Mouse (Mus musculus) macrophage (primary cell): ENCODE results near the gene Tead2. TPM values are rescaled to one million over a fixed set of nuclear protein-coding genes. Genes with fewer than 3 reads are reported as not detected.

Experiments used
- H3K27ac ChIP-seq: fragments of 350-480 bp; formaldehyde crosslinking; 2 replicates; pipeline ENCODE4 v1.9.0; 2021
- H3K36me3 ChIP-seq: fragments of 350-480 bp; formaldehyde crosslinking; 2 replicates; pipeline ENCODE4 v1.9.0; 2021; ENCODE audit errors: inconsistent target
- H3K4me3 ChIP-seq: fragments of 350-480 bp; formaldehyde crosslinking; 2 replicates; pipeline ENCODE4 v1.9.0; 2021; ENCODE audit errors: inconsistent target
- H3K79me2 ChIP-seq: fragments of 350-480 bp; formaldehyde crosslinking; 2 replicates; pipeline ENCODE4 v1.9.0; 2021; ENCODE audit errors: inconsistent target
- WGBS: methylation state at CpG from one replicate; pipeline ENCODE4 v1.1.7; 2026; ENCODE audit warnings: inconsistent platforms; ENCODE audit not compliant: missing documents; 5-methylcytosine and 5-hydroxymethylcytosine counted together
- polyA plus RNA-seq: library from polyadenylated mRNA; stranded (reverse); fragments of 250-400 nt; gene quantifications from 3 replicates; pipeline ENCODE4 v1.2.4, GENCODE M21; 2018; ENCODE audit warnings: inconsistent platforms

Tead2 gene
- polyA plus RNA-seq, 1 experiment from 2014 or later, result not detected

DNA sequence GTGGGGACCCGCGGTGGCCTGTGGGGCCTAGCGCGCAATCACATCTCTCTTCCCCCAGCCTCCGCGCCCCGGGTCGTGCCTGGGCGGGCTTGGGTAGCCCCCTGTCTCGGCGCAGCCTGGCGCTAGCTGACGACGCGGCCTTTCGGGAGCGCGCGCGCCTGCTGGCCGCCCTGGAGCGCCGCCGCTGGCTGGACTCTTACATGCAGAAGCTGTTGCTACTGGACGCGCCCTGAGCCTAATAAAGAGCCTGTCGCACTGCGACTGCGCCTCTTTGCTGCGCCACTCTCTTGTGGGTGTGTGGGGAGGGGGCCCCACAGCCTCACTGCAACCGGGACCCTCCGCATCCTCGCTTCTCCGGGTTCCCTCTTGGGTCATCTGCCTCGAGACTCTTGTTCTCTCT, 34.0 kb upstream of the Tead2 start:
- Histone ChIP-seq H3K27ac (no peak overlapping the region), H3K36me3 (no peaks in the 10 kb centered on the region), H3K4me3 (no peak overlapping the region), H3K79me2 (no peaks in the 10 kb centered on the region)
- 6% methylated on average over 20 of the region's 35 CpGs for WGBS

DNA sequence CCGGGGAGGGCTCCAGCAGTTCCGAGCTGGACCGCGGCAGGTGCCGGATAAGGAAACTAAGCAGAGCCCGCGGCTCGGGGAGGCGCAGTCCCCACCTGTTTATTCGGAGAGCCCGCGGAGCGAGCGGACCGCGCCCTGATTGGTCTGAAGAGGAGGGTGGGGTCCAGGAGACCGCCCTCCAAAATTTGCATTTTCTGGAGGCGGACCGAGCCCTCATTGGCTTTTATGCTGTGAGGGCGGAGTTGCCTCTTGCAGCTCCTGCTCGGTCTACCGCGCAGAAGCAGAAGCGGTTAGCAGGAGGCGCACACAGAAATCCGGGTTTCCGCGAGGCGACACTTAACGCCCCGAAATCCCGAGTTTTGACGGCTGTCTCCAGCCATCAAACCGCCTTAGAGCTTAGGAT, 33.4 kb upstream of the Tead2 start:
- H3K36me3 ChIP-seq, result no peaks in the 10 kb centered on the region
- WGBS, result 0% methylated on average over 34 of the region's 34 CpGs
- H3K27ac ChIP-seq, result no peak overlapping the region
- H3K79me2 ChIP-seq, result no peaks in the 10 kb centered on the region
- H3K4me3 ChIP-seq, result no peak overlapping the region

GRCm38 (mm10) chr7:45182606-45183005, 32.9 kb upstream of the Tead2 start:
- 26% methylated on average over 11 of the region's 11 CpGs for WGBS
- H3K4me3 ChIP-seq, result no peak overlapping the region
- H3K36me3 ChIP-seq, result no peaks in the 10 kb centered on the region
- no peaks in the 10 kb centered on the region for H3K79me2 ChIP-seq
- H3K27ac ChIP-seq, result no peak overlapping the region

DNA sequence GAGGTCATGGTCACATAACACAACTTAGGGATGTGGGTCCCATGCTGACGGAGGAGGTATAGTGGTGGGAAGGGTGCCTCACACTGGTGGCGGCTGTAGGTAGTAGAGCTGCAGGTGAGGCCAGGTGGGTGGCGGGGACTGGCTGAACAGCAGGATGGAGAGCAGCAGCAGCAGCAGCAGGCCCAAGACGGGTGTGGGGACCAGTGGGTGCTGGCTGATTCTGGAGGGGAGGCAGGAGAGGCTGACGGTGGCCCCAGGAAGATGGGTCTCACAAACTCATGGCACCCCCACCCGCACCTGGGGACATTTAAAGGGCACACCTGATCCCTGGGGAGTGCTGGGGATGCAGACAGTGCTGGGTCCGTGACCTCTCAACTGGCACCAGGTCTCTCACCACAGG, 31.9 kb upstream of the Tead2 start:
- no peak overlapping the region for H3K27ac ChIP-seq
- whole genome bisulfite sequencing, result 88% methylated on average over 7 of the region's 7 CpGs
- H3K79me2 ChIP-seq, result no peaks in the 10 kb centered on the region
- H3K36me3 ChIP-seq, result no peaks in the 10 kb centered on the region
- no peak overlapping the region for H3K4me3 ChIP-seq

- no peaks in the 10 kb centered on the region for H3K36me3 ChIP-seq
- whole genome bisulfite sequencing, result 83% methylated on average over 7 of the region's 7 CpGs
- no peak overlapping the region for H3K4me3 ChIP-seq
- H3K27ac ChIP-seq, result no peak overlapping the region
- no peaks in the 10 kb centered on the region for H3K79me2 ChIP-seq
These were observed 29.6 kb upstream of the Tead2 start for GRCm38 (mm10) chr7:45185921-45186320.

DNA sequence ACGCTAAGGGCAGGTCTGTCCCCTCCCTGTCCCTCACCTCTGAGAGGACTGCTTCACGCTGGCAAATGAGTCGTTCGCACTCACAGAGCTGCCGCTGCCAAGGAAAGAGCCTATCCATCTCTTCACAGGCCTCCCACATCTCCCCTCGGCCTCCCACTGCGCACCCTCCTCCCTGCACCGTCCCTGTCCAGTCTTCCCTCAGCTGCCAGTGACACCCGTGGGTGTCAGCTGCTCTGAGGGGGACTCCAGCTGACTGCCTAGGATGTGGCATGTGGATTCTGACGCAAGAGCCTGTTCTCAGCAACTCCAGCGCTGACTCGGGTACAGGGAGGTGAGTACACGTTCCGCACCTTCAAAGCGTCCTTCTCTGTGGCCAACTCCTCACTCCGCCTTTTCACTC, 26.0 kb upstream of the Tead2 start:
- 65% methylated on average over 16 of the region's 16 CpGs for WGBS
- Histone ChIP-seq H3K79me2 (no peaks in the 10 kb centered on the region), H3K36me3 (no peaks in the 10 kb centered on the region), H3K27ac (no peak overlapping the region), H3K4me3 (no peak overlapping the region)

- H3K4me3 ChIP-seq, result no peak overlapping the region
- no peaks in the 10 kb centered on the region for H3K36me3 ChIP-seq
- no peaks in the 10 kb centered on the region for H3K79me2 ChIP-seq
- 82% methylated on average over 6 of the region's 6 CpGs for WGBS
- no peak overlapping the region for H3K27ac ChIP-seq
These were observed 25.4 kb upstream of the Tead2 start for GRCm38 (mm10) chr7:45190186-45190585.

DNA sequence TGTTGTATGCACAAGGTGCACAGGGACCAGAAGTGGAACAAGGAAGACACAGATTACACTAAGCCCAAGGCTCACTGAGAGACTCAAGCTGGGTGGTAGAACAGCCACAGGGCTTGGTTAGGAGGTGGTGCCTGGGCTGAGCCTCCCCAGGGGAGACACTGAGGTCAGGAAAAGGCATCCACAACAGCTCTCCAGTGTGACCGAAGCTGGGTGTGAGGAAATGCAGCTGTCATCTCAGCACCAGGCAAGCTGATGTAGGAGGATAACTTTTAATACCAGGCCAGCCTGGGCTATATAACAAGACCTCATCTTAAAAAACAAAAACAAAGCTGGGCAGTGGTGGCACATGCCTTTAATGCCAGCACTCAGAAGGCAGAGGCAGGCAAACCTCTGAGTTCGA, 24.4 kb upstream of the Tead2 start:
- H3K36me3 ChIP-seq, result no peaks in the 10 kb centered on the region
- no peaks in the 10 kb centered on the region for H3K79me2 ChIP-seq
- 75% methylated on average over 2 of the region's 2 CpGs for WGBS
- H3K4me3 ChIP-seq, result no peak overlapping the region
- no peak overlapping the region for H3K27ac ChIP-seq

- Histone ChIP-seq H3K36me3 (no peaks in the 10 kb centered on the region), H3K27ac (no peak overlapping the region), H3K79me2 (no peaks in the 10 kb centered on the region), H3K4me3 (no peak overlapping the region)
- WGBS, result 64% methylated on average over 6 of the region's 8 CpGs
These were observed 23.7 kb upstream of the Tead2 start for GRCm38 (mm10) chr7:45191803-45192363.

DNA sequence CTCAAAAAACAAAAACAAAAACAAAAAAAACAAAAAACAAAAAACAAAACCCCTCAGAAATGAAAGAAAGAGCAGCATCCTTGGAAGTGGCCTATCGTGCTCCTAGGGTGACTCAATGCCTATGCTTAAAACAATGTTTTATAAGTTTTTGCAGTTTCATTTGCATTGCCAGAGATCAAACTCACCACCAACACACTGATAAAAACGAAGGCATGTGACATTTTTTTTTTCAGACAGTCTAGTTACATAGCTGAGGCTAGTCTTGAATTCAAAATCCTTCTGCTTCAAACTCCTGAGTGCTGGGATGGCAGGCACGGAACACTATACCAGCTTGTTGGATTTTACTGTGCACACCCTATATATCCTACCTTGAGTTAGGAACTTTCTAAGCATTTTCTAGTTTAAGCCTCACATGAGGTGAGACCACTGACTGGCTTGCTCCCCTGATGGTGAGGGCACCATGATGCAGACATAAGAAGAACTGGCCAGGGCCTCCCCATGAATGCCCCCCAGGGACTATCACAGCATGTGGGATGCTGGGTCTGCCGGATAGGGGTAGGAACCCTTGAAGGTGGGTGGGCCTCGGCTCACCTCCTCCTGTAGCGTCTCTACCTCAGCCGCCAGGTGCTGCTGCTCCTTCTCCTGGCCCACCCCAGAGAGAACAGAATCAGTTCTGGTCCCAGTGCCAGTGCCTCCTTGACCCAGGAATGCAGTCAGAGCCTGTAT, 22.8 kb upstream of the Tead2 start:
- Histone ChIP-seq H3K36me3 (no peaks in the 10 kb centered on the region), H3K27ac (no peak overlapping the region), H3K79me2 (no peaks in the 10 kb centered on the region), H3K4me3 (no peak overlapping the region)
- WGBS, result 88% methylated on average over 7 of the region's 7 CpGs

DNA sequence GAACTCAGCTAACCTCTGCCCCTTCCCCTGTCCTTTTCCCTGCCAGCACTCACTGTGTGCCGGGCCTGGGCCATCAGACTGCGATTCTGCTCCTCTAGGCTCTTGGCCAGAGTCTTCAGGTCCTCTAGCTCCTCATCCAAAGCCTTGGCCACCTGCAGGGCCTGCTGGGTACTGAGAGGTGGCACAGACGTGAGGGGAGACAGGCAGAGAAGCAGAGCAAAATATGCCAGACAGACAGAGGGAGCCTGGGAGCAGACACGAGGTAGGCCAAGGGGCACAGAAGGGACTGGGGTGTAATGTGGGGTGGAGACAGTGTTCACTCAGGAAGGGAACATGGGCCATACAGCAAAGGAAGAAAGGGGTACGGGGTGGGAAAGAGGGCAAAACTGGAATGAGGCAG, 22.1 kb upstream of the Tead2 start:
- WGBS, result 76% methylated on average over 5 of the region's 5 CpGs
- no peaks in the 10 kb centered on the region for H3K79me2 ChIP-seq
- no peak overlapping the region for H3K4me3 ChIP-seq
- no peak overlapping the region for H3K27ac ChIP-seq
- no peaks in the 10 kb centered on the region for H3K36me3 ChIP-seq

DNA sequence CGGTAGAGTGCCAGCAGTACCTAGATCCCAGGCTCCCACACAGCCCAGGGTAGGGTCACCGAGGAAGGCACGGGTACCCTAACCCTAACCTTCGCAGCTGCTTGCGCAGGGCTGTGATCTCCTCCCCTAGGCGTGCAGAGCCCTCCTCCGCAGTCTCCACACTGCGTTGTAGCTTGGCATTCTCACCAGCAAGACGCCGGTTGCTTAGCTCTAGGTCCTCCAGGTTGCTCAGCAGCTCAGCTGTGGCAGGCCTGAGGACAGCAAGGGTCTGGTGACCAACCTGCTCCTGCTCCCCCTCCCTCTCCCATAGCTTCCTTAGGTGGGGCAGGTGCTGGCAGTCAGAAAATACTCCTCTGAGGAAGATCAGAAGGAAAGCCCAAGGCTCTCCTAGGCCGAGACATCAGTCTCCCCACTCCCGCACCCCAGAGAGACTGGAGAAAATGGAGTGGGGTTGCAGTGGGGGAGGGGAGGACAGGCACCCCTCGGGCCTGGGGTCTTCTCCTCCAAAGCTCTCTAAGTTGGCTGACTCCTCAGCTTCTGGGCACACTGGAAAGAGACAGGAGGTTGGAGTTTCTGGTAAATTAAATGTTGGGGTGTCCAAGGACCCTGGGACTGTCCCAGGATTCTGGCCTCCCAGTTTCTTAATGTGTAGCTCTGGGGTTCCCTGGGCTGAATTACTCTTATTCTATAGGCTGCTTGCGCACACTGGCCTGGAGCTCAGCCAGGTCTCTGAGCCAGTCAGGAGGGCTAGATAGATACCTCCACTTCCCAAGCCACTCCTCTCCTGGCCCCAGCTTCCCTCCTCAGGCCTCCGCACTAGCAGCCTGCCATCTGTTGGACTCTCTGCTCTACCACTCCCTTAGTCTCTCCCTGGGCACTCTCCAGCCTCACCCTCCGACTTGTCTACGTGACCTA, 21.4 kb upstream of the Tead2 start:
- Histone ChIP-seq H3K4me3 (no peak overlapping the region), H3K27ac (no peak overlapping the region), H3K36me3 (no peaks in the 10 kb centered on the region), H3K79me2 (no peaks in the 10 kb centered on the region)
- 90% methylated on average over 17 of the region's 17 CpGs for WGBS

GRCm38 (mm10) chr7:45195341-45196175, 20.0 kb upstream of the Tead2 start:
- 90% methylated on average over 13 of the region's 13 CpGs for WGBS
- no peaks in the 10 kb centered on the region for H3K36me3 ChIP-seq
- H3K79me2 ChIP-seq, result no peaks in the 10 kb centered on the region
- no peak overlapping the region for H3K27ac ChIP-seq
- no peak overlapping the region for H3K4me3 ChIP-seq

GRCm38 (mm10) chr7:45196176-45196535, 19.4 kb upstream of the Tead2 start:
- no peaks in the 10 kb centered on the region for H3K79me2 ChIP-seq
- H3K27ac ChIP-seq, result no peak overlapping the region
- whole genome bisulfite sequencing, result 96% methylated on average over 4 of the region's 4 CpGs
- H3K4me3 ChIP-seq, result no peak overlapping the region
- H3K36me3 ChIP-seq, result no peaks in the 10 kb centered on the region
